Mouse (Mus musculus): ENCODE measurements around the gene H2-Q6.
"Not testable (repeated sequence)": the region's sequence is repeated elsewhere in the genome, so short reads cannot be mapped to it uniquely, and the experiment has no call there.

DNA sequence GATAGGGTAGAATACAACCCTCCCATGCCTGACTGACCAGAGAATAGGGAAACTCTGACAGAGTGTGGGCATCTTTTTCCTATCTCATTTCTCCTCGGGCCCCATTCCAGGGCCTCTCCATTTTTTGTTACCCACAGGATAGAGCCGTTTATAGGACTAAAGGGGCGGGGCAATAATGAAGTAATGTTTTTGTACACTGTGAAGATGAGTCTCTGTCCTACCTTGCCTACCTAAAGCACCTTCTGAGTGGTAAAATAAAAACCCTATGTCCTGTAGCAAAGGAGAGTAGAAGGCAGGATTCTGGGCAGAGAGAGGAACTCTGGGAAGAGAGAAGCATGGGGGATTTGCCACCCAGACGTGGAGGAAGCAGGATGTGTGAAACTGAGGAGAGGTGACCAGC is 5.1 kb upstream of the H2-Q6 start:
- not testable (repeated sequence) for TF ChIP-seq ZC3H11A (IDR thresholded peaks at IDR 0.05; ENCODE audit: borderline replicate concordance, low read depth, low read length); CHD2 (IDR thresholded peaks at IDR 0.05; ENCODE audit: low read depth, low read length)
